Mouse (Mus musculus): Measurements from ENCODE around the gene Prrg2. TPM values are rescaled to one million over a fixed set of nuclear protein-coding genes. Genes with fewer than 3 reads are reported as not detected.

The Prrg2 gene
- polyA plus RNA-seq (2017; shearing (Covaris generic)): 1.6 TPM

GRCm38 (mm10) chr7:45062239-45062835 is at the start of gene Prrg2, which contains the start of gene Nosip:
Gene Prrg2 (minus strand): TSS chr7:45062677.
Gene Nosip (plus strand): TSS chr7:45062429.

GRCm38 (mm10) chr7:45103652-45104180 is 41.2 kb upstream of the Prrg2 start, which contains the start of gene Fcgrt:
Gene Fcgrt (minus strand): TSS chr7:45103851.

DNA sequence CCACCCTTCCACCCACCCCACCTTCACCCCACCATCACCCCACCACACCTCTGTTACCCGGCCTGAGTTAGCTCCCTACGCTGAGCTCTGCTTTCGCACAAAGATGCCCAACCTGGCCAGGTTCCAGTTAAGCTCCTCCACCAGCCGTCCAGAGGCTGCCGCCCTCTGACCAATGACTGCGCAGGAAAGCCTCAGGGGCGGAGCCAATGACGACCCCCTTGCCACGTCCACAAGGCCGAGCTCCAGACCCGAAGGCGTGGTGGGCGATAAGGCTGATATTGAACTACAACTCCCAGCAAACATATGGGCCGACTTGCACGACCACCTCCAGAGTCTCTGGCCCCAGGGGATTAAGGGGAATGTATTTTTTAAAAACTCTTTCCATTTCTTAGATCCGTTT is 29.6 kb upstream of the Prrg2 start, which contains the start of gene Rcn3:
Rcn3 (minus strand) TSS at position 174 of the 400 bp plus-strand sequence.

DNA sequence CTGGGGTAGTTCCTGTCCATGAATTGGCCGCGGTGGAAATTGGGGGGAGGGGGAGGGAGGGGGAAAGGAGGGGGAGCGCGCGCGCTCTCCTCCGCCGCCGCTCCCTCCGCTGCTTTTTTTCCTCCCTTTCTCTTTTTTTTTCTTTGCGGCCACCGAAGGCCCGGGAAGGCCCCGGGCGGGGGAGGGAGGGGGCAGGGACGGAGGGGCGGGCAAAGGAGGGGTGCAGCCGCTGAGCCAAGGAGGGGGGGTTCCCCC is 9.7 kb downstream of the Prrg2 start, which contains the start of gene Prr12:
Prr12 (minus strand) TSS at position 20 of the 255 bp plus-strand sequence.

GRCm38 (mm10) chr7:45017242-45018061 is 45.0 kb downstream of the Prrg2 start, which contains the start of gene Rras:
Gene Rras (plus strand): TSS chr7:45017961.

DNA sequence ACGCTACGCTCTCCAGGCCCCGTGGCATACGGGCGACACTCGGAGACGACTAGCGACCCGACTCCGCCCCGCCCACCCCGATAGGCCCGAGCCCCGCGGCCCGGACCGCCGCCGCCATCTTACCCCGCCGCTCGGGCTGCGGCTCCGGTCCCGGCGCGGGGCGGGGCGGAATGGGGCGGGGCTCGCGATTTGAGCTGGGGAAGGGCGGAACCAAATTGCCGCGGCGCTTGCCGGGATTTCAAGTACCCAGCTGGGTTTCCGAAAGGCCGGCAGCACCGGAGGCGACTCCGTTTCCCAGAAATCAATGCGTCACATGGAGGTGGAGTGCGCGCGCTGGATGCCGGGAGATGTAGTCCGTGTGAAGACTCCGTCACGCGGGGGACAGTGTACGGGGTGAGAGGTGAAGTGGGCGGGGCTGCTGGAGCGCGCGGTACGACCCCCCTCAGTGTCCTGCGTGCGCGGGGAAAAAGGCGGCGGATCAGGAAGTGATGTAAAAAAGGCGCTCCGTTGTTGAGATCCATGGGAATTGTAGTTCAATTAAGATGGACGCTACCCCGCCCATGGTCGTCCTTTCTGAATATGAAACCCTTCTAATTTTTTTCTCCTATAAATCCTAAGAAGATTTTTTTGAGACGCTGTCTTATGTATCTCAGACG is 46.4 kb downstream of the Prrg2 start, which contains the start of gene Scaf1:
Scaf1 (minus strand) TSS at position 407 of the 656 bp plus-strand sequence.

Other genes starting within 250 kb of the Prrg2 start
- 31.8 TPM for gene Nup62, start 246.6 kb downstream of the Prrg2 start, polyA plus RNA-seq (2017; shearing (Covaris generic))
- 0.23 TPM for gene Il4i1, start 246.3 kb downstream of the Prrg2 start, polyA plus RNA-seq (2017; shearing (Covaris generic))
- gene Atf5, start 246.0 kb downstream of the Prrg2 start, polyA plus RNA-seq (2017; shearing (Covaris generic)): 0.22 TPM
- 18.9 TPM for gene Akt1s1, start 213.7 kb downstream of the Prrg2 start, polyA plus RNA-seq (2017; shearing (Covaris generic))
- gene Tbc1d17, start 213.6 kb downstream of the Prrg2 start, polyA plus RNA-seq (2017; shearing (Covaris generic)): 66.3 TPM
- 71.7 TPM for gene Pnkp, start 205.5 kb downstream of the Prrg2 start, polyA plus RNA-seq (2017; shearing (Covaris generic))
- gene Ptov1, start 192.9 kb downstream of the Prrg2 start, polyA plus RNA-seq (2017; shearing (Covaris generic)): 20.2 TPM
- gene Med25, start 170.0 kb downstream of the Prrg2 start, polyA plus RNA-seq (2017; shearing (Covaris generic)): 52.8 TPM
- 18.5 TPM for gene Fuz, start 166.6 kb downstream of the Prrg2 start, polyA plus RNA-seq (2017; shearing (Covaris generic))
- 45.9 TPM for gene Ap2a1, start 133.2 kb downstream of the Prrg2 start, polyA plus RNA-seq (2017; shearing (Covaris generic))
- gene Tsks, start 119.5 kb downstream of the Prrg2 start, polyA plus RNA-seq (2017; shearing (Covaris generic)): 0.28 TPM
- 0.67 TPM for gene Cpt1c, start 87.8 kb downstream of the Prrg2 start, polyA plus RNA-seq (2017; shearing (Covaris generic))
- gene Prmt1, start 76.1 kb downstream of the Prrg2 start, polyA plus RNA-seq (2017; shearing (Covaris generic)): 143 TPM
- 134 TPM for gene Irf3, start 65.0 kb downstream of the Prrg2 start, polyA plus RNA-seq (2017; shearing (Covaris generic))
- gene Bcl2l12, start 64.0 kb downstream of the Prrg2 start, polyA plus RNA-seq (2017; shearing (Covaris generic)): 13.6 TPM
- gene Scaf1, start 46.3 kb downstream of the Prrg2 start, polyA plus RNA-seq (2017; shearing (Covaris generic)): 22.3 TPM
- 25.1 TPM for gene Rras, start 44.7 kb downstream of the Prrg2 start, polyA plus RNA-seq (2017; shearing (Covaris generic))
- 1.0 TPM for gene Prr12, start 9.8 kb downstream of the Prrg2 start, polyA plus RNA-seq (2017; shearing (Covaris generic))
- 78.5 TPM for gene Nosip, start 248 bp downstream of the Prrg2 start, polyA plus RNA-seq (2017; shearing (Covaris generic))
- gene Rcn3, start 29.5 kb upstream of the Prrg2 start, polyA plus RNA-seq (2017; shearing (Covaris generic)): 5.5 TPM
- 6.4 TPM for gene Fcgrt, start 41.2 kb upstream of the Prrg2 start, polyA plus RNA-seq (2017; shearing (Covaris generic))
- 1,883 TPM for gene Rps11, start 61.8 kb upstream of the Prrg2 start, polyA plus RNA-seq (2017; shearing (Covaris generic))
- 3,183 TPM for gene Rpl13a, start 66.1 kb upstream of the Prrg2 start, polyA plus RNA-seq (2017; shearing (Covaris generic))
- gene Gm45713, start 73.6 kb upstream of the Prrg2 start, polyA plus RNA-seq (2017; shearing (Covaris generic)): not detected
- gene Flt3l, start 73.8 kb upstream of the Prrg2 start, polyA plus RNA-seq (2017; shearing (Covaris generic)): 165 TPM
- gene Pih1d1, start 91.6 kb upstream of the Prrg2 start, polyA plus RNA-seq (2017; shearing (Covaris generic)): 28.2 TPM
- 36.2 TPM for gene Aldh16a1, start 91.9 kb upstream of the Prrg2 start, polyA plus RNA-seq (2017; shearing (Covaris generic))
- gene Slc17a7, start 101.3 kb upstream of the Prrg2 start, polyA plus RNA-seq (2017; shearing (Covaris generic)): not detected
- not detected for gene Gfy, start 116.9 kb upstream of the Prrg2 start, polyA plus RNA-seq (2017; shearing (Covaris generic))
- gene Pth2, start 118.3 kb upstream of the Prrg2 start, polyA plus RNA-seq (2017; shearing (Covaris generic)): not detected
- 0.95 TPM for gene Ccdc155, start 142.2 kb upstream of the Prrg2 start, polyA plus RNA-seq (2017; shearing (Covaris generic))
- gene Dkkl1, start 149.5 kb upstream of the Prrg2 start, polyA plus RNA-seq (2017; shearing (Covaris generic)): 66.4 TPM
- 1.7 TPM for gene Tead2, start 153.1 kb upstream of the Prrg2 start, polyA plus RNA-seq (2017; shearing (Covaris generic))
- 386 TPM for gene Cd37, start 176.4 kb upstream of the Prrg2 start, polyA plus RNA-seq (2017; shearing (Covaris generic))
- gene Slc6a16, start 178.4 kb upstream of the Prrg2 start, polyA plus RNA-seq (2017; shearing (Covaris generic)): not detected
- gene Slc6a21, start 214.8 kb upstream of the Prrg2 start, polyA plus RNA-seq (2017; shearing (Covaris generic)): 0.93 TPM